Mouse (Mus musculus) heart, embryonic 15.5 days (tissue): ENCODE results near the gene Ttc7b. TPM values are rescaled to one million over a fixed set of nuclear protein-coding genes. Genes with fewer than 3 reads are reported as not detected.

Experiments used
- ATAC-seq: fragments of 200-750 bp; cut with Nextera tagmentation; replicated peaks from 2 replicates; pipeline ENCODE4 v1.8.0; 2017; ENCODE audit warnings: low read depth, moderate TSS enrichment; ENCODE audit not compliant: insufficient number of reproducible peaks, insufficient read depth, low FRiP score
- H3K27ac ChIP-seq: fragments of 300-500 bp; sonication (generic); 2 replicates; pipeline ENCODE4 v1.5.1; 2015; ENCODE audit warnings: mild to moderate bottlenecking, inconsistent platforms
- H3K27me3 ChIP-seq: fragments of 300-500 bp; sonication (generic); 2 replicates; pipeline ENCODE4 v1.6.1; 2015; ENCODE audit warnings: inconsistent platforms
- H3K36me3 ChIP-seq: fragments of 300-500 bp; sonication (generic); 2 replicates; pipeline ENCODE4 v1.6.1; 2015; ENCODE audit warnings: mild to moderate bottlenecking, inconsistent platforms
- H3K4me1 ChIP-seq: fragments of 300-500 bp; sonication (generic); replicated peaks from 2 replicates; pipeline ENCODE4 v1.6.1; 2015; ENCODE audit warnings: inconsistent platforms
- H3K4me2 ChIP-seq: fragments of 300-500 bp; sonication (generic); 2 replicates; pipeline ENCODE4 v1.6.1; 2015; ENCODE audit warnings: inconsistent platforms, mild to moderate bottlenecking, moderate library complexity
- H3K4me3 ChIP-seq: fragments of 300-500 bp; sonication (generic); 2 replicates; pipeline ENCODE4 v1.5.1; 2015; ENCODE audit warnings: mild to moderate bottlenecking, inconsistent platforms
- H3K9ac ChIP-seq: fragments of 300-500 bp; sonication (generic); 2 replicates; pipeline ENCODE4 v1.6.1; 2015; ENCODE audit warnings: mild to moderate bottlenecking, inconsistent platforms
- H3K9me3 ChIP-seq: fragments of 300-500 bp; sonication (generic); replicated peaks from 2 replicates; pipeline ENCODE4 v1.6.1; 2016; ENCODE audit warnings: inconsistent platforms
- WGBS: fragments of 180-500 bp; shearing (Covaris S2); methylation state at CpG from one replicate; pipeline ENCODE4 v1.1.7; 2015; ENCODE audit warnings: mixed read lengths; 5-methylcytosine and 5-hydroxymethylcytosine counted together
- polyA plus RNA-seq: library from polyadenylated mRNA; unstranded; fragments of >200 nt; fragmentation: Nextera tagmentation; extraction: Ambion mirVana; gene quantifications from 2 replicates; pipeline ENCODE4 v1.2.1, GENCODE M21; 2015

Ttc7b gene
- polyA plus RNA-seq, 1 experiment from 2014 or later = 9.2 TPM

DNA sequence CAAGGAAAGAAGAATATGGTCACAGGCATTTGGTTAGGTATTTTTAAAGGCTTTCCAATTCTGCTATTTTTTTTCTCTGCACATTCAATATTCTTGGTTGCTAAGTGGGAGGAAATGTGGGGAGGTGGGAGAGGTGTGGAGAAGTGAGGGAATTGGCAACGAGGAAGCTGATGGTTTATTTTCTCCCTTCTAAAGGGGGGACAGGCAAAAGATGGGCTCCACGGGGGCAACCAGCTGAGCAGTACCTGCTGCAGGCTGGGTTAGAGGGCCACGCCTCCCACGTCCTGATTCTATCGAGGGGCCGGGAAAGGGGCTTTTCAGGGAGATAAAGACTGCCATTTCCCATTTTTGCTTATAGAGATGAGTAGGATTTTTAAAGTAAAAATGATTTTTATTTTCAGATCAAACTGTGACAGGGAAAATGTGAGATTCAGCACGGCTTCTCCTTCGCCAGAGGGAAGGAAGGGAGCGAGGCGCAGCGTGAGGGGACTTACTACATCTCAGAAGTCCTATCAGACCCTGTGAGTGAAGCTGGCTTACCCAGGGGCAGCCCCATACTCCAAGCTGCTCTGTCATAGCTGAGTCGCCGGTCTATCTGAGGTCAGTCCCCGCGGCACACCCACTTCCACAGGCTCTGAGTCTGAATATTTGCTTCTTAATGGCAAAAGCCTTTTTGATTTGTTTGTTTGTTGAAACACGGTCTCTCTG is 167.4 kb downstream of the Ttc7b start:
- H3K27ac ChIP-seq = no peak overlapping the region
- no peaks in the 10 kb centered on the region for H3K4me1 ChIP-seq
- no peak overlapping the region for H3K4me2 ChIP-seq
- no peak overlapping the region for H3K4me3 ChIP-seq
- 82% methylated on average over 16 of the region's 16 CpGs for WGBS
- H3K9ac ChIP-seq = no peak overlapping the region
- H3K9me3 ChIP-seq = no peaks in the 10 kb centered on the region
- peaks cover 6% of the 10 kb centered on the region; the same call in 1 of the 2 replicates for H3K36me3 ChIP-seq
- no peak for ATAC-seq
- H3K27me3 ChIP-seq = no peaks in the 10 kb centered on the region

DNA sequence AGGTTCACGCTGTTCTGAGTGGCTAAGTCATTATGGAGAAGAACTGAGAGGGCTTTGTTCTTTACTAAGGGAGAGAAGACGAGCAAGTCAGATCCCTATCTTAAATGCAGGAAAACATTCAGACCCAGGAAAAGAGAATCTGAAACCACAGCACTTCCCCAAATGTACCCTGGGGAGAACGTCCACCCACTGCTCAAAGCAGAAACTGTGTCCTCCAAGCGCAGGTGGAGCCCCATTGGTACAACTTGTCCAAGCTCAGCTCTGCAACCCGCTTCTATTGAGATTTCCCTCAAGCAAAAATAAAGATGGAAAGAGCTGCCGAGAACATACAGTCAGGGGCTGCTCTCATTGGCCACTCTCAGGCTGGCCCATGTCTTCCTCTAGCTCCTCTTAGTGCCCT is 168.5 kb downstream of the Ttc7b start:
- 77% methylated on average over 6 of the region's 6 CpGs for WGBS
- Histone ChIP-seq H3K4me3 (no peak overlapping the region), H3K27ac (no peak overlapping the region), H3K36me3 (peaks cover 6% of the 10 kb centered on the region; the same call in 1 of the 2 replicates), H3K4me2 (no peak overlapping the region), H3K9me3 (no peaks in the 10 kb centered on the region), H3K27me3 (no peaks in the 10 kb centered on the region), H3K9ac (no peak overlapping the region), H3K4me1 (no peaks in the 10 kb centered on the region)
- no peak for ATAC-seq

GRCm38 (mm10) chr12:100343554-100343953 is 177.1 kb downstream of the Ttc7b start:
- Histone ChIP-seq H3K4me2 (no peak overlapping the region), H3K9me3 (no peaks in the 10 kb centered on the region), H3K4me3 (no peak overlapping the region), H3K36me3 (peaks cover 2% of the 10 kb centered on the region; the same call in 1 of the 2 replicates), H3K27ac (no peak overlapping the region), H3K9ac (no peak overlapping the region), H3K4me1 (no peaks in the 10 kb centered on the region), H3K27me3 (no peaks in the 10 kb centered on the region)
- no peak for ATAC-seq
- 71% methylated on average over 6 of the region's 6 CpGs for WGBS

- no peak for ATAC-seq
- Histone ChIP-seq H3K4me3 (no peak overlapping the region), H3K4me2 (no peak overlapping the region), H3K4me1 (no peaks in the 10 kb centered on the region), H3K36me3 (peaks cover 2% of the 10 kb centered on the region; the same call in 1 of the 2 replicates), H3K9me3 (no peaks in the 10 kb centered on the region), H3K27ac (no peak overlapping the region), H3K27me3 (no peaks in the 10 kb centered on the region), H3K9ac (no peak overlapping the region)
- 86% methylated on average over 7 of the region's 7 CpGs for WGBS
These were observed 179.0 kb downstream of the Ttc7b start for GRCm38 (mm10) chr12:100341614-100342013.

DNA sequence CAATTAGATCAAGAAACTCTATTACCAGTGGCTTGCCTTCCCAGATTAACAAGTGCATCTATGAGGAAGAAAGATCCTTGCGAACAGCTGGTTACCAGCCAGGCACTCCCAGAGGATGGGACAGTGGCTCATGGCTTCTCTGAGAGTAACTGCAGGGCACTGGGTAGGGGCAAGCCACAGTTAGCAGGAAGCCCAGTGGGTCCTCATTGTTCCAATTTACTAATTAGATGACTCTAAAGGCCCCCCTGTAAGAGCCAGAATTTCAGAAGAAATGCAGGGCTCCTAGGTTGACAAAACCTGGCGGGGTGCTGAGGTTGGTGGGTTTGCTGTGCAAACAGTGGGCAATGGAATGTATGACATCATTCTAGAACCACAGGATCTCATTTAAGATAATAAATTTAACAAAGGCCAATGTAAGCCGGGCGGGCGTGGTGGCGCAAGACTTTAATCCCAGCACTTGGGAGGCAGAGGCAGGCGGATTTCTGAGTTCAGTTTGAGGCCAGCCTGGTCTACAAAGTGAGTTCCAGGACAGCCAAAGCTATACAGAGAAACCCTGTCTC is 179.6 kb downstream of the Ttc7b start:
- peaks cover 6% of the 10 kb centered on the region for H3K4me1 ChIP-seq
- no peak overlapping the region for H3K27ac ChIP-seq
- H3K36me3 ChIP-seq = peaks cover 2% of the 10 kb centered on the region; the same call in 1 of the 2 replicates
- ATAC-seq = no peak
- no peaks in the 10 kb centered on the region for H3K9me3 ChIP-seq
- no peak overlapping the region for H3K4me2 ChIP-seq
- H3K27me3 ChIP-seq = no peaks in the 10 kb centered on the region
- 91% methylated on average over 7 of the region's 7 CpGs for WGBS
- H3K4me3 ChIP-seq = no peak overlapping the region
- no peak overlapping the region for H3K9ac ChIP-seq

DNA sequence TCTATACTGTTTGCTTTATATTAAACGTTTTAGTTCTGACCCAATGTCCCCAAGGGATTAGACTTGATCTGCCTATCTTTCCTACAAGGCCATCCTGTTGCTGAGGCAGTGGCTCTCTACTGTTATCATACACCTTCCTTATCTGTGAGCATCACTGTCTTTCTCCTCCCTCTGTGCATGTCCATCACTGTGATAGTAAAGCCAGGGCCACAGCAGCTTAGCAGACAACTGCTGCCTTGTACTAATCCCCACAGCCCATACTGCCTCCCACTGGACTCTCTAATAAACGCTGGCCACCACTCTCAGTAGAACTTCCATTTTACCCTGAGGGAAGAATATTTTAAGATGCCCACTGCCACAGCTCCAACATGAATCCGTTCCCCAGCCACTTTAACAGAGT is 182.6 kb downstream of the Ttc7b start:
- Histone ChIP-seq H3K9ac (no peak overlapping the region), H3K36me3 (no peaks in the 10 kb centered on the region; the same call in 1 of the 2 replicates), H3K4me1 (peaks cover 6% of the 10 kb centered on the region), H3K27me3 (no peaks in the 10 kb centered on the region), H3K4me2 (no peak overlapping the region), H3K4me3 (no peak overlapping the region), H3K9me3 (no peaks in the 10 kb centered on the region), H3K27ac (no peak overlapping the region)
- 58% methylated on average over 3 of the region's 3 CpGs for WGBS
- ATAC-seq = no peak

GRCm38 (mm10) chr12:100337351-100338018 is 183.1 kb downstream of the Ttc7b start:
- Histone ChIP-seq H3K4me2 (no peak overlapping the region), H3K9me3 (no peaks in the 10 kb centered on the region), H3K27ac (no peak overlapping the region), H3K9ac (no peak overlapping the region), H3K4me3 (no peak overlapping the region), H3K36me3 (no peaks in the 10 kb centered on the region; the same call in 1 of the 2 replicates), H3K27me3 (no peaks in the 10 kb centered on the region), H3K4me1 (peaks cover 6% of the 10 kb centered on the region)
- no peak for ATAC-seq
- WGBS = 70% methylated on average over 5 of the region's 5 CpGs

DNA sequence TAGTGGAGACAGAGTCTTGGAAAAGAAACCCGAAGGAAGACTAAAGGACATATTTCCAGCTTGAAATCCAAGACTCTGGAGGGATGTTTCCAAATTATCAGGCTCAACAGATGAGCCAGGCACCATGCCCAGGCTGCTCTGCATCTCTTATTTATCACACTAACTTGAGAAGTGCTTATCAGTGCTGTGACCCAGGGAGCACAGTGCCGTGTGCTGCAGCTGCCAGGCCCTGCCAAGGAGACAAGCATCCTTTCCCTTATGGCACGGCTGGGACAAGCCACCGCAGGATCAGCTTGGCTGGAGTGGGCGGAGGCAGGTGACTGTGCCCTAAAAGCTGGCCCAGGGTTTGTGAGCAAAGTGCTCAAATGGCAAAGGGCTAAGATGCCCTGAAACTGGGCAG is 184.4 kb downstream of the Ttc7b start:
- H3K27ac ChIP-seq = no peak overlapping the region
- no peaks in the 10 kb centered on the region; the same call in 1 of the 2 replicates for H3K36me3 ChIP-seq
- no peak overlapping the region for H3K4me3 ChIP-seq
- H3K9me3 ChIP-seq = no peaks in the 10 kb centered on the region
- no peak overlapping the region for H3K9ac ChIP-seq
- no peak for ATAC-seq
- no peaks in the 10 kb centered on the region for H3K27me3 ChIP-seq
- H3K4me1 ChIP-seq = peaks cover 6% of the 10 kb centered on the region
- no peak overlapping the region for H3K4me2 ChIP-seq
- WGBS = 47% methylated on average over 5 of the region's 5 CpGs

- Histone ChIP-seq H3K4me2 (no peak overlapping the region), H3K36me3 (peaks cover 7% of the 10 kb centered on the region), H3K9ac (no peak overlapping the region), H3K4me1 (peaks cover 6% of the 10 kb centered on the region), H3K4me3 (no peak overlapping the region), H3K9me3 (no peaks in the 10 kb centered on the region), H3K27ac (no peak overlapping the region), H3K27me3 (no peaks in the 10 kb centered on the region)
- WGBS = 92% methylated on average over 6 of the region's 6 CpGs
- ATAC-seq = no peak
These were observed 188.8 kb downstream of the Ttc7b start for GRCm38 (mm10) chr12:100331806-100332205.

DNA sequence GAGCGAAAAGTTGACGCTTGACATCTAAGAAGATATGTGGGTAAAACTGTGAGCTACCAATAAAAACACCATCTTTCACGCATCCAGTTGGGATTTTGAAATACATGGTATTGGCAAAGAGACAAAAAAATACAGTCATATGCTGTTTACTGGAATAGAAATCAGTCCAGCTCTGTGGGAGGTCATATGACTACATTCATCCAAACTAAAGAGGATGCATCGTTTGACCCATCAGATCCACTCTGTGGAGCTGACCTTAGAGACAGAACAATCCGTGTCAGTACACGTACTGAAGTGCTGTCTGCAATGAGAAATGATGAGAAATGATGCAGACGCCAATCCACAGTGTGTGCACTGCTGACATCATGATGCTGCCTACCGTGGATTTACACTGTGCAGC is 190.4 kb downstream of the Ttc7b start:
- 88% methylated on average over 8 of the region's 8 CpGs for WGBS
- ATAC-seq = no peak
- Histone ChIP-seq H3K27ac (no peak overlapping the region), H3K4me3 (no peak overlapping the region), H3K9me3 (no peaks in the 10 kb centered on the region), H3K36me3 (peaks cover 9% of the 10 kb centered on the region), H3K9ac (no peak overlapping the region), H3K4me2 (no peak overlapping the region), H3K4me1 (no peaks in the 10 kb centered on the region), H3K27me3 (no peaks in the 10 kb centered on the region)

DNA sequence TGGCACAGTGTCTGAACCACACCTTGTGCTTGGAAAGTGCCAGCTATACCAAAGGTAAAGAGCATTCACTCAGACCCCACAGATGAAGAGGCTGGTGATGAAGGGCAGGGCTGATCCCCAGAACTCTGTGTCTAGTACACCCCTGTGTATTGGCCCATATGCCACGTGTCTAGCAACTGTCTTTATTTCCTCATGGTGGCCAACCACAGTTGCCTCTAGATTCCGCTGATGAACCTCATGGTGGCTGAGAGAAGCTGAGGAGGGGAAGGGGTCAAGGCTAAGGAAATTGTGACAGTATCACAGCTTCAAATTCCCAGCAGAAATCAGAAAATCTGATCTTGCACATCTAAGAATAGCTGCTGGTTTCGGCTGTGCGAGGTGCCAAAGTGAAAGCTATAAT is 191.6 kb downstream of the Ttc7b start:
- Histone ChIP-seq H3K4me1 (no peaks in the 10 kb centered on the region), H3K9ac (no peak overlapping the region), H3K4me2 (no peak overlapping the region), H3K27ac (no peak overlapping the region), H3K4me3 (no peak overlapping the region), H3K9me3 (no peaks in the 10 kb centered on the region), H3K36me3 (peaks cover 13% of the 10 kb centered on the region), H3K27me3 (no peaks in the 10 kb centered on the region)
- WGBS = 82% methylated on average over 4 of the region's 4 CpGs
- ATAC-seq = no peak
